In genomic region chr11:16766038-16766815, GRCm38 (mm10) we compare ENCODE assay signal across 19 mouse cellular contexts. TPM values are rescaled to one million over a fixed set of nuclear protein-coding genes. Genes with fewer than 3 reads are reported as not detected.
DNase-seq lines count a peak whose midpoint lies in the region; ATAC-seq and TF ChIP-seq lines count a peak whose summit lies in the region.
"Had no signal": no experiment of that assay in that cellular context is flagged by ENCODE, and none has a peak within 500 bp of the region (broad histone marks: within the 10 kb centered on the region; RNA-seq: fewer than 3 reads in every experiment).

No protein-coding gene starts in this region.

- H3K4me1 ChIP-seq in kidney, adult 2 months (ENCODE audit: control insufficient read depth, insufficient read depth, low read length) = peaks cover 29% of the 10 kb centered on the region
- H3K4me1 ChIP-seq in midbrain, embryonic 11.5 days (ENCODE audit: control insufficient read depth, insufficient read depth, low read length) = no peaks in the 10 kb centered on the region
- no peaks in the 10 kb centered on the region for H3K4me1 ChIP-seq in midbrain, postnatal 0 days (ENCODE audit: insufficient read depth, low read length)
- H3K4me1 ChIP-seq in forebrain, embryonic 16.5 days (replicated peaks; ENCODE audit: control insufficient read depth, insufficient read depth, low read length) = peaks cover 3% of the 10 kb centered on the region; the same call in 1 of the 2 replicates
- H3K4me1 ChIP-seq: liver, embryonic 13.5 days; midbrain, embryonic 13.5 days had no signal

- H3K9ac ChIP-seq in midbrain, embryonic 11.5 days (ENCODE audit: low read length) = no peak overlapping the region
- H3K9ac ChIP-seq in midbrain, postnatal 0 days (replicated peaks; ENCODE audit: low read length, poor library complexity, severe bottlenecking) = no peak overlapping the region
- no peak overlapping the region for H3K9ac ChIP-seq in forebrain, embryonic 16.5 days (replicated peaks; ENCODE audit: low read depth, low read length)
- H3K9ac ChIP-seq: heart, embryonic 12.5 days; kidney, embryonic 15.5 days; liver, embryonic 13.5 days; midbrain, embryonic 13.5 days had no signal

- no peaks in the 10 kb centered on the region for H3K27me3 ChIP-seq in kidney, adult 2 months (replicated peaks; ENCODE audit: control insufficient read depth, insufficient read depth, low read length)
- no peaks in the 10 kb centered on the region for H3K27me3 ChIP-seq in midbrain, embryonic 11.5 days (ENCODE audit: control insufficient read depth, insufficient read depth, low read length)
- no peaks in the 10 kb centered on the region for H3K27me3 ChIP-seq in midbrain, postnatal 0 days (ENCODE audit: insufficient read depth, low read length)
- H3K27me3 ChIP-seq in forebrain, embryonic 16.5 days (replicated peaks; ENCODE audit: control insufficient read depth, insufficient read depth, low read length) = no peaks in the 10 kb centered on the region
- H3K27me3 ChIP-seq: kidney, embryonic 15.5 days; liver, embryonic 13.5 days; midbrain, embryonic 13.5 days had no signal

- TF ChIP-seq POLR2A in kidney, adult 2 months (IDR thresholded peaks at IDR 0.05; ENCODE audit: low read depth, low read length) = no peak

- no peak for ATAC-seq in midbrain, embryonic 11.5 days (ENCODE audit: low FRiP score)
- ATAC-seq in midbrain, postnatal 0 days (ENCODE audit: low FRiP score) = no peak
- peak; percentile 68; the same call in 1 of the 2 replicates for ATAC-seq in forebrain, embryonic 16.5 days
- no peak for ATAC-seq in erythroid progenitor cell, adult 5-6 weeks (replicated peaks; ENCODE audit: low FRiP score, poor library complexity, severe bottlenecking)
- ATAC-seq: activated CD4-positive, CD25-positive, alpha-beta regulatory T cell, adult 4 months; midbrain, embryonic 13.5 days had no signal

- H3K9me3 ChIP-seq in midbrain, embryonic 11.5 days (ENCODE audit: control insufficient read depth, low read length) = no peaks in the 10 kb centered on the region
- no peaks in the 10 kb centered on the region for H3K9me3 ChIP-seq in midbrain, postnatal 0 days (ENCODE audit: low read length)
- no peaks in the 10 kb centered on the region for H3K9me3 ChIP-seq in forebrain, embryonic 16.5 days (ENCODE audit: control insufficient read depth, low read length)
- H3K9me3 ChIP-seq: heart, embryonic 12.5 days; kidney, embryonic 15.5 days; liver, embryonic 13.5 days; midbrain, embryonic 13.5 days had no signal

- H3K27ac ChIP-seq in kidney, adult 2 months (ENCODE audit: insufficient read depth, low read depth, low read length) = peak overlapping the region; percentile 17; the same call in 1 of the 2 replicates
- no peak overlapping the region for H3K27ac ChIP-seq in midbrain, embryonic 11.5 days (ENCODE audit: low read depth, low read length)
- H3K27ac ChIP-seq in midbrain, postnatal 0 days (ENCODE audit: low read depth, low read length) = no peak overlapping the region
- H3K27ac ChIP-seq in forebrain, embryonic 16.5 days (ENCODE audit: low read length) = no peak overlapping the region
- H3K27ac ChIP-seq: kidney, embryonic 15.5 days; liver, embryonic 13.5 days; macrophage; midbrain, embryonic 13.5 days had no signal

- no peaks in the 10 kb centered on the region for H3K36me3 ChIP-seq in kidney, adult 2 months (ENCODE audit: control insufficient read depth, insufficient read depth, low read length)
- no peaks in the 10 kb centered on the region for H3K36me3 ChIP-seq in midbrain, embryonic 11.5 days (ENCODE audit: control insufficient read depth, insufficient read depth, low read length)
- H3K36me3 ChIP-seq in midbrain, postnatal 0 days (ENCODE audit: insufficient read depth, low read length) = no peaks in the 10 kb centered on the region
- H3K36me3 ChIP-seq in forebrain, embryonic 16.5 days (ENCODE audit: control insufficient read depth, insufficient read depth) = no peaks in the 10 kb centered on the region
- H3K36me3 ChIP-seq: heart, embryonic 12.5 days; kidney, embryonic 15.5 days; liver, embryonic 13.5 days; midbrain, embryonic 13.5 days had no signal

- no peak overlapping the region for H3K4me2 ChIP-seq in midbrain, embryonic 11.5 days
- H3K4me2 ChIP-seq in midbrain, postnatal 0 days (ENCODE audit: low read depth, low read length, poor library complexity, severe bottlenecking) = no peak overlapping the region
- H3K4me2 ChIP-seq in forebrain, embryonic 16.5 days (ENCODE audit: low read length) = no peak overlapping the region
- H3K4me2 ChIP-seq: heart, embryonic 12.5 days; kidney, embryonic 15.5 days; liver, embryonic 13.5 days; midbrain, embryonic 13.5 days had no signal

- intact Hi-C loops in left cerebral cortex, postnatal 14 days (cut with DNase I) = no loop called here

- no peak for TF ChIP-seq CTCF in kidney, adult 2 months (conservative IDR thresholded peaks at IDR 0.05; ENCODE audit: insufficient read depth, insufficient read length, low read depth, low read length)
- TF ChIP-seq CTCF in midbrain, postnatal 0 days (IDR thresholded peaks at IDR 0.05) = no peak

- 63% methylated on average over 9 of the region's 9 CpGs for WGBS in kidney, adult 2 months
- 82% methylated on average over 9 of the region's 9 CpGs for WGBS in midbrain, embryonic 11.5 days
- 67% methylated on average over 9 of the region's 9 CpGs for WGBS in midbrain, postnatal 0 days
- WGBS in forebrain, embryonic 16.5 days = 62% methylated on average over 9 of the region's 9 CpGs

- DNase-seq in kidney, adult 2 months = no peak
- DNase-seq in kidney, postnatal 36 days = no peak
- DNase-seq in midbrain, embryonic 11.5 days (ENCODE audit: low spot score, missing footprints) = peak; percentile 69
- DNase-seq in midbrain, postnatal 0 days (ENCODE audit: low spot score) = no peak
- DNase-seq in left cerebral cortex, postnatal 14 days (ENCODE audit: low spot score in 2 of 2) = no peak
- DNase-seq: cerebellum, postnatal 36 days; heart, postnatal 36 days; layer of hippocampus, adult 9-11 months; liver, embryonic 13.5 days; right cerebral cortex, postnatal 14 days; thymus, adult 2 months had no signal

- H3K4me3 ChIP-seq in kidney, adult 2 months (ENCODE audit: insufficient read depth, low read depth, low read length) = no peak overlapping the region
- no peak overlapping the region for H3K4me3 ChIP-seq in midbrain, embryonic 11.5 days (ENCODE audit: low read depth, low read length)
- no peak overlapping the region for H3K4me3 ChIP-seq in midbrain, postnatal 0 days (ENCODE audit: low read depth, low read length)
- no peak overlapping the region for H3K4me3 ChIP-seq in forebrain, embryonic 16.5 days (replicated peaks; ENCODE audit: low read length)
- H3K4me3 ChIP-seq: heart, embryonic 12.5 days; kidney, embryonic 15.5 days; liver, embryonic 13.5 days; midbrain, embryonic 13.5 days had no signal

RNA-seq across cellular contexts. Expression of gene Egfr, which starts 14.2 kb away (rescaled TPM):
- polyA plus RNA-seq in kidney, adult 2 months (2012; rRNA removed) = 19.9 and 41.0 TPM in 2 replicates
- polyA plus RNA-seq in midbrain, embryonic 11.5 days (2014; fragmentation: Nextera tagmentation; extraction: Ambion mirVana) = 3.5 and 4.5 TPM in 2 replicates
- 19.3 and 25.1 TPM in 2 replicates for total RNA-seq in midbrain, postnatal 0 days (2014; rRNA removed)
- 9.6 and 10.7 TPM in 2 replicates for polyA plus RNA-seq in midbrain, postnatal 0 days (2015; fragmentation: Nextera tagmentation; extraction: Ambion mirVana)
- 2.5 and 3.7 TPM in 2 replicates for polyA plus RNA-seq in forebrain, embryonic 16.5 days (2015; fragmentation: Nextera tagmentation; extraction: Ambion mirVana)
- total RNA-seq in erythroid progenitor cell, adult 5-6 weeks (2015; ENCODE audit: low replicate concordance) = 1.1 TPM in 1 of 2 replicates, not detected in the other
- total RNA-seq in erythroid progenitor cell, adult 5-6 weeks (2017; ENCODE audit: low replicate concordance) = 0.90 TPM in 1 of 2 replicates, not detected in the other
- total RNA-seq in left cerebral cortex, postnatal 14 days (2021) = 10 to 100 TPM; 14.2 to 15.2 TPM
- total RNA-seq: MEL had no signal
